Mouse (Mus musculus): ENCODE measurements around the gene Cyp1a2. TPM values are rescaled to one million over a fixed set of nuclear protein-coding genes. Genes with fewer than 3 reads are reported as not detected.

Cyp1a2 gene
- total RNA-seq, 2 experiments from 2014 or later, result 0.40 TPM; not detected in 1

DNA sequence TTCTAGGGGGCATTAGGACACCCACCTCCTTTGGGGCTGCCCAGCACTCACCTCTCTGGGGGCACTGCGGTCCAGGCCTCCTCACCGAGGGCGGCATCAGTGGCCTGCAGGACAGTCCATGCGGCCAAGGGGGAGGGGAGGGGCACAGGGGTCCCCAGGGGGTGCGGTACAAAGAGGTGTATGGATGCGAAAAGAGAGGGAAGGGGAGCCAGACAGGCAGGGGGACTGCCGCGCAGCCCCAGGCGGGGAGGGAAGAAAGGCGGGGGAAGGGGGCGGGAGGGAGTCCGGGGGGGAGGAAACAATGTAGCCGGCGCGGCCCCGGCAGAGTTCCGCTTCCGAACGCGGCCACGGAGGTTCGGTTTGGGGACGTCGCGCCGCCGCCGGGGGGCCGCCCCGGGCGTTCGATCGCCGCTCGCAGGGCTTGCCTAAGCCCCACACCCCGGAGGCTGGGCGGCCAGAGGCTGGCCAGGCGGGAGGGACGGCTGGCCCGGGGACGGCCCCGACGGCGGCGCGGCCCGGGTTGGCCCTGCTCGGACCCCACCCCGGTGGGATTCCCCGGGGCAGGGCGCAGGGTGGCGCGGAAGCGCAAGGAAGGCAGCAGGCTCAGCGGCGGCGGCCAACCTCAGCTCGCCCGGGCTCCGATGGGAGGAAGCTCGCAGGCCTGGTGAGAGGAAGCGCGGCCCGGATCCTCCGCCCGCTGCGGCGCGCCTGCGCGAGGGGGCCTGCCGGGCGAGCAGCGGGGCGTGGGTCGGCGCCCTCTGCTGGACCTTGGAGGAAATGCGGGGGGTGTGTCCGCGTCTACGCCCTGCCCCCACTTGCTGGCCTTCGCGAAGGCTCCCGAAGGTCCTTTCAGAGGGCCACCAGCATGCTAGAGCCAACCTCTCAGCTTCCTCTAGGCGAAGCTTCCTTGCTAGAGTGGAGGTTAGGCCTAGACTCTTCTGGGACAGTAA, 38.3 kb downstream of the Cyp1a2 start:
- DNase-seq, result peak; percentile 96

DNA sequence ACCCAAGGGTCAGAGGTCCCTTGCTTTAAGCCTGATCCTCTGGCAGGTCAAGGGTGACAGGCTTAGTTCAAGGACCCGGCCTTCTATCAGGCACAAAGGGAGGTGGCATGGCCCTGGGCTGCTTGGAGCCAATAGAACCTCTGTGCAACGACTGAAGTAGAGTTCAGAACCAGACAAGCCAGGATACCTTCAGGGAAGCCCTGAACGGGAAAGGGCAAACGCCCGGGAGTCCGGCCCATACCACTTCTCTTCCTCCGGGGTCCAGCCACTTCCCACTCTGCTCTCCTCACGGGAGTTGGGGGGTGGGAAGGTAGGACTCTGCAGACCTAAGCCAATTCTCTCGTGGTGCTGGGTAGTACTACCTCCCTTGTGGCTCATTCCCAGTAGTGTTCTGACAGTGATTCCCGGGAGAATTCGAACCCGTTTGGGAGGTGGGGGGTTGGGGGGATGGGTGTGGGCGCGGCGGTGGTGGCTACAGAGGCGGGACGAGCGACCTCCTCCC, 39.0 kb downstream of the Cyp1a2 start:
- DNase-seq, result peak; percentile 55 to 58

DNA sequence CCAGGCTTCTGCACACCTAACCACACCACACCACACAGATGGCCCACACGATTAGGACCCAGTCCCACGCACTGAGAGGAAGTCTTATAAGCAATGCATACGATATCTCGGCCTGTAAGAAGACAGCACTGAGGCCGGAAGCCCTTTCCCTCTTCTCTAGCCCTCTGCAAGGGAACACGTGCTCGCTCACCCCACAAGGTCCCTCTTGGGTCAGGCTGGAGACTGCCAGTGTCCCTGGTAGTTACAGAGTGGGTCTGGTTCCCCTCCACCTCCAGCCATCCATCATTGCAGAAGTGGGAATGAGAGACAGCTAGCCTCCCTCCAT, 39.7 kb downstream of the Cyp1a2 start:
- no peak for DNase-seq

DNA sequence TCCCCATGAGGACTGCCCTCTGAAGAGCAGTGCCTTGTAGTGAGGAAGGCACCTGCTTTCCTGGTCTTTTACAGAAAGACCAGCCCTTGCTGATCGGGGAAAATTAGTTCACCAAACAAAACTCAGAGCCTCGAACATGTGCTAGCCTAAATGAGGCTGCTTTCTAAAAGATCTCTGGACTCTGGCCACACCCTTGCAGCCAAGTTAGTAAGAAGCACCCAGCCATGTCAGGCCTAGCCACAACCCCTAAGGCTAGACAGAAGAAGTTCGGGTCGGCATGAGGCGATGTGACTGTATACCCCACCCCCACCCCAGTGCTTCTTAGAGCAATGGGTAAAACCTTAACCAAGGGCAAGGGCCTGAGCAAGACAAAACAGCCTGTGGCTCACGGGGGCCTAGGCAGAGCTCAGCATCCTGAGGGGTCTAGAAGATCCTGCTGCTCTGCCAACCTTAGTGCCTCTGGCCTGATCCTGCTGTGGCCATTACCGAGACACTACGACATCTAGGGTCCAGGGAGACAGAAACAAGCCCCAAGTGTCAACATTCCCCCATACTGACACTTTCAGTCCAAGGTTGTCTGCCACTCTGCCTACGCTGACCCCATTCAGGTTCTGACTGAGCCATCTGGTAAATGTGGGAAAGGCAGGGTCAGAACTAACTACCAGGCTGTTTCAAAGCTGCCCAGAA, 40.2 kb downstream of the Cyp1a2 start:
- DNase-seq, result no peak

DNA sequence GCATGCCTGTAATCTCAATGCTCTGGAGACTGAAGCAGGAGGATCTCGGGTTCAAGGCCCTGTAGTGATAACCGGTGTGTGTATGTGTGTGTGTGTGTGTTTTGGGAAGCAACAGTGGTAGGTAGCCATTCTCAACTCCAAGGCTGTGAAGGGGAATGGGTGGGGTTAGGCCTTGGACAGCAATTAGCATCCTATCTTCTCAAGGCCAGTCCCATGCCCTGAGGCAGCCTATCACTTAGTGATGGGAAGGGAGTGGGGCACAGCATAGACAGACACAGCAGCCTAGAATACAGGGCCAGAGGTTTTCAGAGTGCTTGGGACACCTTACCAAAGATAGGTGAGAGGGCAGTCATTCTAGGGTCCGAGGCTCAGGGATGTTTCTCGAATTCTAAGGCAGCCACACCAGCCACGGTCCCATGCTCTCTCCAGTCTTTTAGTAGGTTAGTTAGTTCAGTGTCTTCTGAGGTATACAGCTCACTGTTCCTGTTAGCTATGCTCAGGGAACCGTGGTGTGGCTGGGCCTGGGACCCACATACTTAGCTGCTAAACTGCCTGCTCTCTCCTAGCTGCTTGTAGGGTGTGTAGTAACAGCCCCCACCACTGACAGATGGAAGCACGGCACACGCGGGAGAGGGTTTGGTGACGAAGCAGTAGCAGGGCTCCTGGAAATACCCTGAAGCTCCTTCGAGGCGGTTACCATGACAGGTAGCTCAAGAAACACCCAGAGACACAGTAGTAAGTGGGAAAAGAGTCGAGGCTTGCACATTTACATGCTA, 41.5 kb downstream of the Cyp1a2 start:
- no peak for DNase-seq

DNA sequence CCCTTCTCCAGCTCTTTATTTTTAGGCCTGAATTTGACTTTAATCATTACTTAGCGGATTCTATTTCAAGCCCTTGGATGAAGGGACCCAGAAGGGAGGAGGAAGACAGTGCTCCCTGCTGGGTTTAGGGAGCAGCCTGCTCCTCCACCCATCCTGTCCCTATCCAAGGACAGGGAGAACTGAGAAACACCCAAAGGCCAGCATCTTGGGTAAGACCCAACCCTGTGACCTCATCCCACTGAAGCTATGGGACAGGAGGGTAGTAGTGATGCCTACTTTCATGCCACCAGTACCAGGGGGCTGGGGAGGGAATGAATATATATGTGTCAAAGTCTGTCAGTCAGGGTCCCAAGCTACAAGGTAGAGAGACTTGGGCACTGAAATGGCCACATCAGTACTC, 42.5 kb downstream of the Cyp1a2 start:
- peak; percentile 39 to 60 for DNase-seq

DNA sequence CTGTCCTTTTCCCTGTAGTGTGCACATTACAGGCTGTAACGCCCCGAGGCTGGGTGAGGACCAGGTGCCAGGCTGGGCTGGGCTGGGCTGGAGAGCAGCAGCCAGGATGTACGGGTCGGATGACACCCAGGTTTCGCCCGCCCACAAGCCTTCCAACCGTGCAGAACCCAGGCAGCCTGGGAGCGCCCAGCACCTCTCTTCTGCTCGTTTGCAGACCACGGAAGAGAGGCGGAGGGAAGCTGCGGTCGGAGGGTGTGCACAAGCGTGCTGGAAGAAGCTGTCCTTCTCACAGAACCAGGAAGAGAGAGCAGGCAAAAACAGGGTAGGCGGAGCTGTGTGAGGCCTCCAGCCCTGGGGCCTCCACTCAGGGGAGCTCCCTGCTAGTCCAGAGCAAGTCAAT, 43.1 kb downstream of the Cyp1a2 start:
- DNase-seq, result peak; percentile 55 to 69

DNA sequence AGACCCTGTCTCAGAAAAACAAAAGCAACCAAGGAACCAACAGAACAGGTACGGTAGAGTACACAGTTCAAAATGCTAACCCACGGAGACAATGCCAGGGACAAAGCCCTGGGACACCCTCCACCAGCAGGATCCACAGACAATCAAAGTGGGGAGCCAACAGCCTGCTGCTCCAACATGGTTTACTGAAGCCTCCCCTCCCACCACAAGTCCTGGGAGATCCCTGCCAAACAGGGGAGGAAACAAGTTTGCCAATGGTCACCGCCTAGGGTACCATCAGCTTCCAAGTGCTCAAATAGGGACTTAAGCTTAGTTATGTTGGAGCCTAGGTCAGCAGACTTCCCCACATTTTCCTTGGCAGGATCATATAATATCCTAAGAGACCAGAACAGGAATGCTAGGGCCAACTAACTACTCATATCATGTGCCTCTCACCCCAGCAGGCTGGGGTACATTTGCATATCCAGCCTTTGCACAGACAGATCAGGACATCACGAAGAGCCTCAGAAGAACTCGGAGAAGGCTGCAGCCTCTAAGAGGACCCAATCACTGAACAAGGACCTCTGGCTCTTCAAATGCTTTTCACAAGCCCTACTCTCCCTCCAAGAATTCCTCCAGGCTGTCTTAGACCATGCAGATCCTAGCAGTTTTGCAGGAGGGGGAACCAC, 43.7 kb downstream of the Cyp1a2 start:
- DNase-seq, result no peak

DNA sequence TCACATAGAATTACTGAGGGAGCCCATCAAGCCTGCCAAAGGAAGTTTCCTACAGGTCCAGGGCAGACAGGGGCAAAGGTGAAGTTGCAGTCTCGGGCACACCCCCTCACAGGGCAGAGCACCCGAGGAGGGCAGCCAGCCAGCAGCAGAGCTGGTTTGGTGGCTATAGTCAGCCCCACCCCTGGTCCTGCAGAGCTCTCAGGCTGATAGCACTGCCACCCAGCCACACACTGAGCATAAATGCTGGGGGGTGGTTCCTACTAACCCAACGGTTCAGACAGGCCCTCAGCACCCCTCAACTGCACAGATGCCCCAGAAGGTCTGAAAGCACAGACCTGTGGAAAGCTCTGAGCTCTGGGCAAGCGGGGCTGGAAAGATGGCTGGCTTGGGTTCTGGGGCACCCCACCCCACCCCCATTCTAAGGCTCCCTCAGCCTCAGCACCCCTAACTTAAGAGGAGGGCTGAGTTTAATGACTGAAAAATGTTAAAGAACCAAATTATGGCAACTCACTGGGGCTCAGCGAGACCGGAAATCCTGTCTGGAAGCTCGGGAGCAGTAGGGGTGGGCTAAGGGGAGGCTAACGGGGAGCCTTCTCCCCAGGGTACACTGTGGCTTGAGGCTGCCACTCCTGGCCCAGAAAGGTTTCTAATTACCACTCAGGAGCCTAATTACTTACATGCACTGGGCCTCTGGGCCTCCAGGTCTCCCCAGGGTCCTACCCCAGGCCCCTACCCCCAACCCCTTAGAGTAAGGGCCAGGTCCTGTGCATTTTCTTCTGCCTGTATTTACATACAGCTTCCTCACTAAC, 44.6 kb downstream of the Cyp1a2 start:
- DNase-seq, result peak; percentile 47 to 76

DNA sequence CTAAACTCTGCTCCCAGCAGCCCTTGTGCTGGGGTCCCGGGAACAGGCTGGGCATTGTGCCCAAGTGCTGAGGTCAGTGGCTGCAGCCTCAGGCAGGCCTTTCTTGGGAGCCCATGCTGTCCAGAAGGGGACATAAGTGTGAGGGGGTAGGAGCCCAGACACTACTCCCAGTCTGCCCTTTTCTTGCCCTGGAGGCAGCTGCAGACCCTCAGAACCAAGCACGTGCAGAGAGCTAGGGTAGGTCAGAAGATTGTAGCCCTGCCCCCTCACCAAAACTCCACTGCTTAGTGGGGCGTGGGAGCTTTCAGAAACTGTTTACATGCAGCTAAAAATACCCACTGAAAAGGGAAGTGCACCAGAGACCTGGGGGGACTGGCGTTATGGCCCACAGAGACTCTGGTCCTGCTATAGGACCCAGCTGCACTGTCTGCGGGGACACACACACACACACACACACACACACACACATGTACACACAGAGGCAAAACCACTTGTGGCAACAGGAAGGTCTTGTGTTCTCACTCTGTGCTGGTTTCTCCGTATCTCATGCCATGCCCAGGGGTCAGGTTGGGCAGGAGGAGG, 45.7 kb downstream of the Cyp1a2 start:
- DNase-seq, result peak; percentile 63 to 77

DNA sequence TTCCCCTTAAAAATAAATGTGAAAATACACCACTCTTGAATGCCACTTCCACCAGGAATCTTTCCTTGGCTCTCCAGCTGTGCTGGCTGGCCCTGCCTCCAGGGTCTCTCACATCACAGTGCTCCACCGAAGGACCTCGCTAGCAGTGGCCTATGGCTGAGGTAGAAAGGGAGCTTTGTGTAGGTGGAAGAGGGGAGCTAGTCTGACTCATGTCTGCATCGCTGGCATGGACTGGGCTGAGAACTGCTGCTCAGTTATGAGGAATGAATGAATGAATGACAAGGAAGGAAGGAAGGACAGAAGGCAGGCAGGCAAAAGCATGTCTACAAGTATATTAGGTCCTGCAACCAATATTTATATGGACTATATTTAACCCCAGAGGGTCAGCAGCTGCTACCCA, 46.2 kb downstream of the Cyp1a2 start:
- DNase-seq, result no peak

DNA sequence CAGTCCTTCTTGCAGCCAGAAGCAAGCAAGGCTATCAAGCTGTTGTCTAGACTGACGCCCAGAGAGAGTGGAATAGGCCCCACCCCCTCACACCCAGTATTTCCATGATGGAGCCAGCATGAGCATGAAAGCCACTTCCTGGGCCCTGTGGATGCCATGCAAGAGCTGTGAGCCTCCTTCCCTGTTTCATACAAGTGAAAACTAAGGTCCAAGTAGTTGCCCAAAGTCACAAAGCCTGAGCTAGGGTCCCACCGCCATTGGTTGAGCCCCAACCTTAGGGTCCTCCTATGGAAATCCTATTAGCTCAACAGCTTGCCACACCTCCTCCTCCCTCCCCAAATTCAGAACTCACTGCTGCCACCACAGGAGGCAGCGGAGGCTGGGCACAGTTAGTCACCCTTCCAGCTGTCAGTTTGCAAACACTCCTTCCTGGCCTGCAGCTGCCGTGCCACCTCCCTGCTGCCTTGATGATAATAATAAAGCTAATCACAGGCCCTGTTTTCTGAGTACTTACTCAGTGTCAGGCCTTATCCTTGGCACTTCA, 50.0 kb downstream of the Cyp1a2 start:
- peak in 1 of 2 experiments; percentile 47 for DNase-seq

DNA sequence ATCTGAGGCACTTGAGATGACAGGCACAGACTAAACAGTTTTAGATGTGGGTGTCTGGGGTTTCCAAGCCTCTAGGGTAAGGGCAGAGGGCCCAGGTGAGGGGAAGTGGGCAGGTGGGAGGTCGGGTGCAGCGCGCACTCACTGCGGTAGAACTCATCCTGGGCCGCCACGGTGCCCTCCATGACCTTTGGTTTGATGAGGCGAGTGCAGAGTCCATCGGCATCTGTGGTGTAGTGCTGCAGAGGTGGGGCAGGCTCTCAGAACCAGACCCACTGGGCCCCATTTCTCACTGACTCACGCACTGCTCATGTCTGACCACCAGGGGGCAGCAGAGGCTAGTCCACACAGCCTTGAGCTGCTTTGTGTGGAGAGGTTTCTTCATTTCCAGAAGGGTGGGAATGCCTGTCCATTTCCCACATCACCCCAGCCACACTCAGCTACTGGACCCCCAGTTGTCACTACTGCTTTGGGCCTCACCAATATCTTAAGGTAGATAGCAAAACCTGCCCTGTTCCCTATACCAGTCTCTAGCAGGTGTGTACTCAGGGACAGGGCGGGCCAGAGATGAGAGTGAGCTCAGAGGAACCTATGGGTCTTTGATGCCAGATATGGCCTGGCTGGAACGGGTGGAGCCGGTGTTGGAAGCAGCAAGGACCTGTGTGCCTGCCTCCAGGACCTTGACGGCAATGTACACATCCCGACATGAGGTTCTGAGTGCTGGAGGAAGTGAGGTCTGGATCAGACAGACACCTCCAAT, 54.2 kb downstream of the Cyp1a2 start:
- DNase-seq, result peak; percentile 86 to 88

DNA sequence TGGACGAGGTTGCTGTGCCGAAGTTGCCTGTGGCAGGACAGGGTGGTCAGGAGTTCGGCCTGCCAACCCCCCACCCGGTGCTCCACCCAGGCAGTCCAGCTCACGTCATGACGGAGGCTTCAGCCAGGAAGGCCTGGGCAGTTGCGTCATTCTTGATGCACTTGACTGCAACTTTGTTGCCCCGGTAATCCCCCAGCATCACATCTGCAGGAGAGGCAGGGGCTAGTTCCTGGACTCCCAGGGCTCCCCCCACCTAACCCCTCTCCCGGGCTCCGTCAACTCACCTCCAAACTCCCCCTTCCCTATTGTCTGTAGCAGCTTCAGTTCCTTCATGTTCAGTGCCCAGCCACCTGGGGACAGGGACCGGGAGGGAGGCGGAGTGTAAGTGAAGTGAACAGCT, 54.8 kb downstream of the Cyp1a2 start:
- no peak for DNase-seq

DNA sequence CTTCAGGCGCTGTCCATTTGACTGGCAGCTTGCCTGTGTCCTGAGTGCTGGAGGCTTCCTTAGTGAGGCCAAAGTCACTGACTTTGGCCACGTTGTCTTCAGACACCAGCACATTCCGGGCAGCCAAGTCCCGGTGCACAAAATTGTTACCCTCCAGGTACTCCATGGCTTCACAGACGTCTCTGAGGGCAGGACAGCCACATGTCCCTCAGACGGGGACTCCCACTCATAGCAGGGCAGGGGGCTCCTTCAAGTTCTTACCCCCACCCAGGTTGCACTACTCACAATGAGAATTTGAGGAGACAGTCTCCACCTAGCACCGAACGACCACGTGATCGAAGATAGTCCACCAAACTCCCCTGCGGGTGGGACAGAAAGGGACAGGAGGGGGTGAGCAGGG, 55.6 kb downstream of the Cyp1a2 start:
- no peak for DNase-seq

DNA sequence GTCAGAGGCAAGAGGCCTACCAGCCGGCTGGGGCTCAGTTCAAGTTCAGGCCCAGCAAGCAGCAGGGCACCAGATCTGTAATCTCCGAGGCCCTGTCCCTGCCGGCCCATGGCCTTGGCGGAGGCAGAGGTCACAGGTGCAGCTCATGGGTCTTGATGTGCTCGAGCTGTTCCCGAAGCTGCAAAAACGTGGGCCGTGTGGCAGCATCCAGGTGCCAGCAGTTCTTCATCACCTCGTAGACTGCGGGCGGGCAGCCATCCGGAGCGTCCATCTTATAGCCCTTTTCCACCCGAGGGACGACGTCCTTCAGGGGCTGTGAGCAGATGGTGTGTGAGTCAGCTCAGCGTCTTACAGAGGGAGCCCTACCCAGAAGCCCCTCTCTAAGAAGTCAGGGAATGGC, 56.3 kb downstream of the Cyp1a2 start:
- no peak for DNase-seq

Measured in adrenal gland, postnatal 36 days (tissue).